Mouse (Mus musculus) left cerebral cortex, postnatal 4 days (tissue): ENCODE measurements around the gene Cdk10. TPM values are rescaled to one million over a fixed set of nuclear protein-coding genes. Genes with fewer than 3 reads are reported as not detected.

Experiments
- DNase-seq: peaks from one replicate; pipeline ENCODE4 v3.0.0-alpha.2; 2022
- intact Hi-C: fragments of 180-260 bp; cut with DNase I; formaldehyde crosslinking; loops from one replicate; pipeline ENCODE4 v1.15.1; 2025
- total RNA-seq, 2 experiments: library from RNA; stranded (reverse); gene quantifications; 2 replicates each; pipeline ENCODE4 v1.2.3; 2021

Gene Cdk10
- total RNA-seq, 2 experiments from 2014 or later = 84.6 to 91.6 TPM

DNA sequence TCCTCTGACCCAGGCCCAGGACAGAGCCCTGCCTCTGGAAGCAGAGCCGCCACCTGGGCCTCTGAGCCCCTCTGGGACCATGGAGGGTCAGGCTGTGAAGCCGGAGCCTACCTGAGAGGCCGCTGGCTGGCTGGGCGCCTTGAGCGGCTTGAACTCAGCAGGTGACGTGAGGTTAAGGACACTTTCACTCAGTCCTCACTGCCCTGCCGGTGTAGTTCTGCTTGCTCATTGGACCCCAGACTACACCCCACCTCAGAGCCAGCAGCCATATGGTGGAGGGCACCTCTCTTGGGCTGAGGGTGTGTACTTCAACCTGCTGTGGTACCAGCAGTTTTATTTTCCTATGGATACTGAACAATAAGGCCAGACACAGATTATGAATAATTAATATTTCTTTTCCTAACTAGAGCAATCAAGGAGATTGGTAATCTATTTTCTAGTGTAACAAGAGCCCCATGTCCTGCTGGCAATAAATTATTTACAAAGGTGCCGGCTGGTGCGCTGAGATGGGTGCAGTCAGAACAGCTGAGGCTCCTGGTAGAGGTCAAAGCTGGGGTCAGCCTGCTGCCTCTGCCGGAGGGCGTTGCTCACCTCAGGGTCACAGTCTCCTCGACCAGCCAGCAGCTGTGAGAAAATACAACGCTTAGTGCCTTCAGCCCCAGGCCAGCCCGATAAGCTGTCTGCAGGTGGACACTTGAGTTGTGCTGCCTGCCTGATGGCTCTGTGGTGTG, 43.4 kb downstream of the Cdk10 start:
- intact Hi-C loops = no loop called here
- DNase-seq = no peak

DNA sequence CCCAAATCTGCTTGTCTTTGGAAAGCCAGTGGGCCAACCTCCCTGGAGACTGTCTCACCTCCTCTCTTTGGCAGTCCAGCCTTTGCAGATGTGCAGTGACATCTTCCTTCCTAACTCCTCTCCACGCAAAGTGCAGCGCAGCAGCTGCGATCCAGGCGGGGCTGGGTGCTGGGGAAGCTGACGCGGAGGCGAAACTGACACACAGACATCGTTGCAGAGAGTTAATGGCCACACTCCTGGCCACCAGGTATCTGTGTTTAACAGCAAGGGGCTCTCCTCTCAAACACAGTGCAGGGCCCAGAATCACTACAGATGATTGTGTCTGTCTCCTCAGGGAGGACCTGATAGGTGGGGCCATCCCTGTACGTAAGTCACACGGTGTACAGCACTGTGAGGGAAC, 46.5 kb downstream of the Cdk10 start:
- DNase-seq = no peak
- intact Hi-C loops = no loop called here

DNA sequence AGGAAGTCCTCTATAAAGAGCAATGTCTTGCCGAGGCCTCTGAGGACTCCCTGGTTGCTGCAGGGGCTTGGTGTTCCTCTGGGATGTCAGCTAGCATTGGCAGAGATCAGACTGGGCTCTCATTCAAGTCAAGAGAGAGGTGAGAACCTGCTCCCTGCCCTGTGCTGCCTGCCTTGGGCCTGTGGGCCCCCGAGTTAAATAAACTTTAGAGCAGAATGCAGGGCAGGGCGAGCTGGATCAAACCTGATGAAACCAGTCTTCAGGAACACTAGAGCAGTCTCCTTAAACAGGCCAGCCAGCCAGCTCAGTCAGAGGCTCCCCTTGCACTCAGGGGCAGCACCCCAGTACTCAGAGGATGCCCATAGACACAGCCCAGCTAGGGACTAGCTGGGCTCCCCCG, 47.3 kb downstream of the Cdk10 start:
- DNase-seq = no peak
- intact Hi-C loops = no loop called here

DNA sequence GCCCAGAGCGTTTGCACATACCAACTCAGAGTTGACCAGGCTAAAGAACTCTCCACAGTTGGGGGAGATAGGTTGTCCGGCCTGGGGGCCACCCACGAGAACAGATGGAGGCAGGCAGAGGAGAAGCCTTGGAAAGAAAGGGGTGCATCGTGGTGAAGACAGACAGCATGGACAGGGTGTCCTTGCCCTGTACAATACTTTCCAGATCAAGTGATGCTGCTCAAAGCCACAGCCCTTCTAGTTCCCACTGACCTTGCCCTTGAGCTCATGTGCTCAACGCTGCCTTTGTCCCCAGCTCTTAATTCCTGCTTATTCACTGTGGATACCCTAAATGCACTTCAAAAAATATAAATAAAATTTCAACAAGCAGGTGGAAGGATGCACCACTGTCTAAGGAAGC, 49.8 kb downstream of the Cdk10 start:
- intact Hi-C loops = no loop called here
- DNase-seq = no peak

DNA sequence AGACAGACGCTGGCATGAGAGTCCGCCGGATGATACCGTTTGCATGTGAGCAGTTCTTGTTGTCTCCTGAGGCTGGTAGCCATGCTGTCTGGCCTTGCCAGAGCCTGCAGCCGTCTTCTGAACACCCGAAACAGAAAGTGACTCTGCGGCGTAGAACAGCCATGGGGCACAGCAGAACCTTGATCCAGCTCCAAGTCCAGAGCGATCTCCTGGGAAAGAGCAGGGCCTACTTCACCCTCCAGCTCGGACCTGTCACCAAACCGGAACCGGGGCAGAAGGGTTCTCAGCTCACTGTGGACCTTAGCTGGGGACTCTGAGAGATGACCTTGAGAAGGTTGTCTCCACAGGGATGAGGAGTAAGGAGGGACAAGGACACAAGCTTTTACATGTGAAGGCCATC, 50.5 kb downstream of the Cdk10 start:
- no peak for DNase-seq
- intact Hi-C loops = no loop called here

DNA sequence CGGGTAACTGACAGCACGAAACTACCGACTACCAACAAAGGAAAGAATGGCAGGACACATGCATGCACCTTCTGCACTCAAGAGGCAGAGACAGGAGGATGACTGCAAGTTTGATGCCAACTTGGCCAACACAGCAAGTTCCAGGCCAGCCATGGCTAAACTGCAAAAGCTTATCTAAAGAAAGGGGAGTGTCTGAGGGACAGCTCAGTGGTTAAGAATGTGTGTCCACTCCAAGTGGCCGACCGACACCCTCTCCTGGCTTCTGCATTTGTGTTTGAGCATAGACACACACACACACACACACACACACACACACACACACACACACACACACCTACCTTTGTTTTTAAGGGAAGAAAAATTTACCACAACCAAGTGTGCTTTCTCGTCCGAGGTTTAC, 53.8 kb downstream of the Cdk10 start:
- intact Hi-C loops = no loop called here
- DNase-seq = no peak

DNA sequence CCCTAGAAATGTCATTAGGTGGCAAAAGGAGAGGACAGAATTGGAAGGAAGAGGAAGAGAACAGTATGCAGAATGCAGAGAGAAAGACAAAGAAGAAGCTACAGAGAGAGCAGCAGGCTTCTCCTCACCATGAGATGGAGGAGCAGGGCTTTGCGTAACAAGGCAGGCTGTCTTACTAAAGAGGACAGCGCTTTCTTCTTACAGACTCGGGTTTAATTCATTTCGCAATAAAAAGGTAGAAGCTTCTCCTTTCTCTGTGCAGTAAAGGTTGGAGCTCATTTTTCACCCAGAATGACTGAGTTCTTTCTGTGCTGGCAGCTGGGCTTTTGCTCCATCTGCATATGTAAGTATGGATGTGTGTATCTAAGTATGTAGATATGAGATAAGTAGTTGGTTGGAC, 55.2 kb downstream of the Cdk10 start:
- intact Hi-C loops = no loop called here
- DNase-seq = no peak

DNA sequence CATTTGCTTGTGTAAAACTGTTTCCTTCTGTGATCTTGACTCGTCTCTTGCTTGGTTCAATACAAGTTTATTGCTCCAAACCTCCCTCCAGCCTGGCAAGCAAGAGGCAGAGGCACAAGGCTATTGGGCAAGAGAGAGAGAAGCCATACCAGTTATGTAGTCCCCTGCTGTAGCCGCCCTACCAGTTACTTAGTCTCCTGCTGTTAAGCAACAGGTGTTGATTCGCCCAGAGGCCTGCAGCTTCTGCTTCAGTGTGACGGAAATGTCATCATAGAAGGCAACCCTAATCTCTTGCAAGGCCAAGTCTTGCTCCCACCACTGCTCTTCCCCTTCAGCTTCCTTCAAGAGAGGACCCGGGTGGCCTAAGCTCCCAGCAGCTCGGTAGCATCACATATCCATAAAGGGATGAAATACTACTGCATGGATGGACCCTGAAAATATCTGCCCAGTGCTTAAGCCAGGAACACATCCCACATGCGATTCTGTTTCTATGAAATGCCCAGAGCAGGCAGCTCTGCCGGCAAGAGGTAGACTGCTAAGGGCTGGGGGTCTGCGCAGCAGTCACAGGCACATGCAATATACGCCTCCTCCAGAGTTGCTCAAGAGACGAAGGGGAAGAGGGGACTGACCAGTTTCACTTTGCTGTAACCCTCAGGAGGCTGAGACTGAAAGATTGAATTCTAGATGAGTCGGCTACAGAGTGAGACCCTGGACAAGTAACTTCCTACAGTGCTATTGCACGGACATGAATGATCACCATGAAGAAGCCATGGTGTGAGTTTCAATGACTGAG, 55.9 kb downstream of the Cdk10 start:
- intact Hi-C loops = no loop called here
- DNase-seq = no peak

Other genes with a start within 250 kb of the Cdk10 start
- gene Ankrd11, start 182.6 kb upstream of the Cdk10 start, total RNA-seq = 100 to 1,000 TPM; 138 to 143 TPM
- gene Spg7, start 161.9 kb upstream of the Cdk10 start, total RNA-seq = 10 to 100 TPM; 73.8 to 79.7 TPM
- gene Rpl13, start 122.5 kb upstream of the Cdk10 start, total RNA-seq = 100 to 1,000 TPM; 539 to 588 TPM
- gene Cpne7, start 107.5 kb upstream of the Cdk10 start, total RNA-seq = 10 to 100 TPM; 39.2 to 59.4 TPM
- not detected for gene Sult5a1, start 66.5 kb upstream of the Cdk10 start, total RNA-seq
- gene Dpep1, start 38.6 kb upstream of the Cdk10 start, total RNA-seq = not detected
- gene Chmp1a, start 12.1 kb upstream of the Cdk10 start, total RNA-seq = 100 to 1,000 TPM; 103 to 129 TPM
- gene Spata33, start 12.0 kb upstream of the Cdk10 start, total RNA-seq = 1 to 10 TPM; 7.3 to 8.9 TPM
- gene Spata2l, start 11.4 kb downstream of the Cdk10 start, total RNA-seq = 10 to 100 TPM; 22.6 to 28.6 TPM
- gene Zfp276, start 29.4 kb downstream of the Cdk10 start, total RNA-seq = 10 to 100 TPM; 32.0 to 34.1 TPM
- 10 to 100 TPM; 69.1 to 74.6 TPM for gene Vps9d1, start 29.5 kb downstream of the Cdk10 start, total RNA-seq
- gene Fanca, start 93.7 kb downstream of the Cdk10 start, total RNA-seq = 10 to 100 TPM in 1 of 2 experiments, 1 to 10 TPM in 1; 9.1 to 10.7 TPM
- gene Spire2, start 107.9 kb downstream of the Cdk10 start, total RNA-seq = 10 to 100 TPM; 25.4 to 27.0 TPM
- gene Tcf25, start 148.9 kb downstream of the Cdk10 start, total RNA-seq = 100 to 1,000 TPM; 334 to 346 TPM
- gene Mc1r, start 182.3 kb downstream of the Cdk10 start, total RNA-seq = not detected
- gene Tubb3, start 186.6 kb downstream of the Cdk10 start, total RNA-seq = 1,000 to 10,000 TPM; 2,432 to 2,471 TPM
- gene Def8, start 198.7 kb downstream of the Cdk10 start, total RNA-seq = 10 to 100 TPM; 68.3 to 70.1 TPM